Mouse (Mus musculus): ENCODE data around the gene Nek7.

The Nek7 gene

GRCm38 (mm10) chr1:138510566-138510965, 109.4 kb downstream of the Nek7 start:
- no peak for DNase-seq (ENCODE audit: low spot score)

DNA sequence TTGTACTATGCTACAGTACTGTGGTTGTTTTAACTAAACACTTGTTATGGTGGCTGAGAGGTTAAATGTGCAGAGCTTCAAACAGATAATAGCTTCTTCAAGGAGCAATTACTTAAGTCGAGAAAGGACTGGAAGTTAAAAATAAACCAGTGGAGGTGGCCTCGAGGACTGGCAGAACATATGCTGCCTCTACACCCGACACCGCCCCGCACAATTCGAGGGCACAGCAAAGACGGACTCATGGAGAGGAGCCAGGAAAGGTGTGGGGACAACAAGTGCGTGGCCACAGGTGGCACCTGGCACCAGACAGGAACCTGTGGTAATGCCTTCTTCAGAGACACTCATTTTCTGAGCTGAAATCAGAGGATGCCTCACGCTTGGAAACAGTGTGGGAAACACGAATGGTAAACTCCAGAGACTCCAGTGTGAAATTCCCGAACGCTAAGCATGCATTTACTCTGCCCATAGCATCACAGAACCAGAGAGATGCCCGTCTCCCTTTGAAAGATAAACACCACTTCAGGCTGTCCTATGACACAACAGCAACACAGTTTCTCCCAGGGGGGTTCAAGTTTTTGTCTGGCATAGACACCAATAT, 112.4 kb downstream of the Nek7 start:
- DNase-seq (ENCODE audit: low spot score), result no peak

GRCm38 (mm10) chr1:138507014-138507413, 112.9 kb downstream of the Nek7 start:
- DNase-seq (ENCODE audit: low spot score), result no peak

DNA sequence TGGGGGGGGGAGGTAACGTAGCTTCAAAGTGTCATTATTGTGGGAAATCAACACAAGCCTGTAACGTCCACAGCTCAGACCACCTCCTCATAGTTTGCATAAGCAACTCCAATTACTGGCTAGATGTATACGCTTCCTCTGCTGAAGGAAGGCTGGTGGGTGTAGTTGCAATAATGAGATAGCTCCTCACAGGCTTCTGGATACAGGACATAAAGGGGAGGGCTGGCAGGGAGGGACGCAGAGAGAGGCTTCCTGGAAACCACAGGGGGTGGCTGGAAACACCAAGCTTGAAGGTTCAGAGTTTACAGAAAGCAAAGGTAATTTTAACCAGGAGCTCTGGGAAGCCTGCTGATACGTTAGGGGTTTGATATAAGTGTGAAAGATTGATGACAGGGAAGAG, 115.7 kb downstream of the Nek7 start:
- DNase-seq (ENCODE audit: low spot score), result no peak

DNA sequence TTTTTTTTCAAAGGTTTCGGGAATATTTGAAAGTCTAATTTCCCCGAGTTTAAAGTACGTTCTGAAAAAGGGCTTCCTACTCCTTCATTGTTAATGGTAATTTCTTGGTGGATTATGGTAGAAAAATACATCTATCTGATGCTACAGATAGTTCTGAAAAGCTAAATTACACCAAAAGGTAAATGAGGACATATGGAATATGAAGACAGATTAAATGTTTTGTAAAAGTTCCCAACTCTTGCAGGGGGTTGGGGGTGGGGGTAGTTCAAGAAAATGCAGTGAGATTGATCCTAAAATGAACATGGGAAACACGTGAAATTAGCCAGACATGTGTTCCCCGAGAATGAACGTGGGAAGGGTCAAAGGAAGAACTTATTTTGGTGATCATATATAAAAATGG, 119.2 kb downstream of the Nek7 start:
- no peak for DNase-seq (ENCODE audit: low spot score)

DNA sequence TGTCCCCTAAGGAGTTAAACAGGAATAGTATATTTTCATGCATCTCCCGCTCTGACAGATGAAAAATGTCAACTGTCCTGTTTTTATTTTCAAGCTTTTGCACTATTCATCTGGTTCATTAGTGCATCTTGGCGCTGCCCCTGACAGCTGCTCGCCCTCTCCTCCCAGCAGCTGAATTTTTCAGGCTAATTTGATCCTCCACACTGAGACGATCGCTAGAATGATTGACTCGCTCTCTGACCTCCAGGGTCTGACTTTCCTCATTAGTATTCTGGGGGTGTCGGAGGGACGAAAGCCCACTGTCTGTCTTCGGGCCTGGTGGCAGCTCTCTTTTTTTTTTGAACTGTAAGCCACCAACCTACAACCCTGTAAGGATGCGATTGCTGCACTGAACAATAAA, 119.8 kb downstream of the Nek7 start:
- peak; percentile 86 for DNase-seq (ENCODE audit: low spot score)

- peak; percentile 75 for DNase-seq (ENCODE audit: low spot score)
Observed at GRCm38 (mm10) chr1:138499461-138499860, 120.5 kb downstream of the Nek7 start.

DNA sequence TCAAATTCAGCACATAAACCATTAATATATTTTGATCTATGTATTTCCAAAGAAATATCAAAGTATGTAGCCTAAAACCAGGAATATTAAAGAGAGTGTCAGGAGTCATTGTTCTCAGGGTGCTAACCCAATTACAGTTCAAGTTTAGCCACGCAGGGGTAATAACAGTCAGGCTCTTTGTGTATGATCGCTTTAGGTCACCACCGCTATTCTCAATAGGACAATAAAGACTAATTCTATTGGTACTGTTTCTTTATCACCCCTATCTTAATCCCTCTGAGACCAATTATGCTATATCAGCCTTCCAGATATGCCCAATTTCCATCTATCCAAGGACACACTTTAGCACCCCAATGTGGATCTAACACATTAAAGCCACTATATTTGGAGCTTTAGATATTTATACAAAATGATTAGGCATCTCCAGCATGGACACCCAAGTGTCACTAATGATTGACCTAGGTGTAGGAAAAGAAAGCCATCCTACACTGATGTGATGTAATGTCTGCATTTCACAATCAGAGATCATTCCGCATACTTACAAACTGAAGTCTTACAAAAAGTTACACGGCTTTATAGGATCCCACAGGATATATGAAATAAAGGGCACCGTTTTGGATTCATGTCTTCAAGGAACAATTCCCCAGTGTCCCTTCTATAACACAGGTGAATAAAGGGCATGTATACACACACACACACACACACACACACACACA, 128.4 kb downstream of the Nek7 start:
- DNase-seq (ENCODE audit: low spot score), result no peak

- no peak for DNase-seq (ENCODE audit: low spot score)
Observed at GRCm38 (mm10) chr1:138487569-138487968, 132.4 kb downstream of the Nek7 start.

- DNase-seq (ENCODE audit: low spot score), result no peak
Observed at GRCm38 (mm10) chr1:138480694-138481093, 139.2 kb downstream of the Nek7 start.

DNA sequence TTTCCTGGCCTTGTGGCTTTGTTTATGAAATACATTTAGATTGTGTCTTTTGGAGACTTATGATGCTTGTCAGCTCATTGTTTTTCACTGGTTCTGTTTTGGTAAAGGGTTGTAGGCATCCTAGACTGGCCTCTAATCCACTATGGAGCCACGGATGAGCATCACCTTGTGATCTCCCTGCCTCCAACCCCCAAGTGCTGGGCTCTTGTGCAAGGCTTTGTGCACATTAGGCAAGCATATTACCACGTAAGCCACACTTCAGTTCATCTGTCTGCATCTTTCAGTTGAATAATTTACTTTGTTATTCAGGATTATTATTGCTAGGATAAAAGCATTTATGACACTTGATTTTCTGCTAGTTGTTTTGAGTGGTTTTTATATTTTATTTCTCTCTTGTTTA, 154.6 kb downstream of the Nek7 start:
- no peak for DNase-seq (ENCODE audit: low spot score)

DNA sequence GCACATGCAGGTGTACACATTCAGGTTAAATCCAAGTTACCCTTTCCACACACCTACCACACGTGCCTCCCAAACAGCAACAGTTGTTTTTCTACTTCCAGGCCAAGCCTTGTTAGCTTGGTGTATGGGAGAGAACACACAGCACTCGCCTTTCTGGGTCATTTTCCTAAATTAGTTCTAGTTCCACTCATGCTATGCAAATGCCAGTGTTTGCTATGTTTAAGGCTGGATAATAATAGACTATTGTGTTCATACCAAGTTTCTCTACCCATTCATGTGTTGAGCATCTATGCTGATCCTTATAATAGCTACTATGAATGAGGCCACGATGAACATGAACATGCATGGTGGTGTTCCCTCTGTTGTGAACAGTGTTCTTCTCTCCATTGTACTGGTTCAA, 158.5 kb downstream of the Nek7 start:
- no peak for DNase-seq (ENCODE audit: low spot score)

GRCm38 (mm10) chr1:138449476-138449851, 170.5 kb downstream of the Nek7 start:
- no peak for DNase-seq (ENCODE audit: low spot score)

GRCm38 (mm10) chr1:138448635-138449475, 171.1 kb downstream of the Nek7 start:
- DNase-seq (ENCODE audit: low spot score), result no peak

- DNase-seq (ENCODE audit: low spot score), result no peak
Observed at GRCm38 (mm10) chr1:138446846-138447245, 173.1 kb downstream of the Nek7 start.

Data from embryo, embryonic 10 days (tissue).